Mouse (Mus musculus) layer of hippocampus, adult 9-10 months (tissue): ENCODE measurements around the gene Inf2.

ENCODE experiments used
- DNase-seq: peaks from one replicate; pipeline ENCODE4 v3.0.0; 2022; ENCODE audit warnings: low spot score

The Inf2 gene

DNA sequence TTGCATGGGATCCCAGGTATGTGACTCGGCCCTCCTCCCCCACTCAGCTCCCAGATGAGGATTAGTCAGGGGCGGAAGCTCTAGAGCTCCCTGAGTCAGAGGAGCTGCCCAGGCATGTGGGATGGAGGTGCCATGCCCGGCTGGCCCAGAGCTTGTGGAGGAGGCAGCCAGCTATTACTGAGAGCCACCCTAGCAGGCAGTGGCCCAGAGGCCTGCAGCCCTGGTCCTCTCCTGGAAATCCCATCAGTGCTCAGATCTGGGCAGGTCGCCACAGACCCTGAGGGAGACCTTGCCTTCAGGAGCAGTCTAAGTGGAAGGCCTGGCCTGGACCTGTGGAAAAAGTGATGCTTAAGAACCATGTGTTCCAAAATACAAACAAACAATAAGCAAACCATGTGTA is 7.0 kb downstream of the Inf2 start:
- DNase-seq, result no peak

DNA sequence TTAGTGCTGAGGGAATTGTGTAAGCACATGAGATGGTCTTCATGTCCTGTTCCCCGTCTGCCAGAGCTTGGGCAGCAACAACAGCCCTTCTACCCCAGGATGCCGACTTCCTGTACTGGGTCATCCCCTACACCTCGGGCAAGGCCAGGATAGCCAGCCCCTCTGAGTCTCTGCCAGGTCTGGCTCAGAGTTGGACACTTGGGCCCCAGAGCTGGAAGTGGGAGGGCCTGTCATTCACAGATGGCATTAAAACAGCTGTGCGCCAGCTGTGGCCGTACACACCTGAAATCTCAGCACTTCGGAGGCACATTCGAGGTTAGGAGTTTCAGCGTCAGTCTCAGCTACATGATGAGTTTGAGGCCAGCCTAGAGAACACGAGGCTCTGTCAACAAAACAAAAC is 7.9 kb downstream of the Inf2 start:
- no peak for DNase-seq

GRCm38 (mm10) chr12:112596891-112597500 is 8.4 kb downstream of the Inf2 start:
- no peak for DNase-seq

- DNase-seq, result no peak
Measured at GRCm38 (mm10) chr12:112597618-112598017, 9.0 kb downstream of the Inf2 start.

DNA sequence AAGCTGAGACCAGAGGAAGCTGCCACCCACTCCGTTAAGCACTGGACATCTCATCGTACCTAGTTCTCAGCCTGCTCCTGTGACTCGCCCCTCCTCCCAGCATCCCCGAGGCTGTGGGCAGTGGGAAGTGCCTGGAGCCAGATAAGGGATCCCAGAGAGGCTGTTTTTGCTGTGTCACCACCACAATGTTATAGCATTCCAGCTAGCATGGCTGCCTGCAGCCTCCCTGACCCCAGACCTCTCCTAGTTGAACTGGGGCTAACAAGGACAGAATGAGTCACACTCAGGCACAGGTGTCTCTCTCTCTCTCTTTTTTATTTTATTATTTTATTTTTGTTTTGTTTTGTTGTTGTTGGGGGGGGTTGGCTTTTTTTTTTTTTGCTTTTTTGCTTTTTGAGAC is 10.6 kb downstream of the Inf2 start:
- no peak for DNase-seq

- no peak for DNase-seq
Measured at GRCm38 (mm10) chr12:112599942-112600611, 11.5 kb downstream of the Inf2 start.

DNA sequence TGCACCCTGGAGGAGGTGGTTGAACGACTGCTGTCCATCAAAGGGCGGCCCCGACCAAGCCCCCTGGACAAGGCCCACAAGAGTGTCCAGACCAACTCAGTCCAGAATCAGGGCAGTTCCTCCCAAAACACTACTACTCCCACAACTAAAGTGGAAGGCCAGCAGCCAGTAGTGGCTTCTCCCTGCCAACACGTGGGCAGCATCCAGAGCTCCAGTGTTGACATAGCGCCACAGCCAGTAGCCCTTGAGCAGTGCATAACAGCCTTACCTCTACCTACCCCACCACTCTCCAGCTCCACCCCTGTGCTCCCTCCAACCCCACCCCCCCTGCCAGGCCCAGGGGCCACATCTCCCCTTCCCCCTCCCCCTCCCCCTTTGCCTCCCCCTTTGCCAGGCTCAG is 15.4 kb downstream of the Inf2 start:
- DNase-seq, result no peak

DNA sequence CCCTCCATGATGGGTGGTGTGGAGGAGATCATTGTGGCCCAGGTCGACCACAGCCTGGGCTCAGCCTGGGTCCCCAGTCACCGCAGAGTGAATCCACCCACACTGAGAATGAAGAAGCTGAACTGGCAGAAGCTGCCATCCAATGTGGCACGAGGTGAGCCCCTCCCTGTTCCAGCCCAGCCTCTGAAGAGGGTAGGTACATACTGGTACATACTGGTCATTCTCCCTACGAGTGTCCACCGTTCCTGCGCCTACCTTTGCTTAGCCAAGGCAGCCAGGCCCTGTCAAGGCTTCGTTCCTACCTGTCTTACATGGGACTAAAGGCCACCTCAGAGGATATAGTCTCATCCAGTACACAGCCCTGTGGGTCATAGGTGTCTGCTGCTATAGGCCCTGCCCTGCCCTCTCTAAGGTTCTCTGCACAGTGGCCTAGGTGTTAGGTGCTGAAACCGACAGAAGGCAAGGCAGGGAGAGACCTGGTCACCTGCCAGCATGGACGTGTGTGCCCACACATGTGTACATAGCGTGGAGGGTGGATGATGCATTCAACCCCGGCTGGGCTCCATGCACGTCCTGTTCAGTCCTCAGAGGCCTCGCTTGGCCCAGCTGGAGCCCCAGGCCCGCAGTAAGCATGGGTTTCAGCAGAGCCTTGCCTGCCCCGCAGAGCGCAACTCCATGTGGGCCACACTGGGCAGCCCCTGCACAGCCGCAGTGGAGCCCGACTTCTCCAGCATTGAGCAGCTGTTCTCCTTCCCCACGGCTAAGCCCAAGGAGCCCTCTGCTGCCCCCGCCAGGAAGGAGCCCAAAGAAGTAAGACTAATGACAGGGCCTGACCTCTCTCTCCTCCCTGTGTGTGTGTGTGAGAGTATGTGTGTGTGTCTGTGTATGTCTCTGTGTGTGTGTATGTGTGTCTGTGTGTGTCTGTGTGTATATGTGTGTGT is 16.4 kb downstream of the Inf2 start:
- DNase-seq, result no peak

DNA sequence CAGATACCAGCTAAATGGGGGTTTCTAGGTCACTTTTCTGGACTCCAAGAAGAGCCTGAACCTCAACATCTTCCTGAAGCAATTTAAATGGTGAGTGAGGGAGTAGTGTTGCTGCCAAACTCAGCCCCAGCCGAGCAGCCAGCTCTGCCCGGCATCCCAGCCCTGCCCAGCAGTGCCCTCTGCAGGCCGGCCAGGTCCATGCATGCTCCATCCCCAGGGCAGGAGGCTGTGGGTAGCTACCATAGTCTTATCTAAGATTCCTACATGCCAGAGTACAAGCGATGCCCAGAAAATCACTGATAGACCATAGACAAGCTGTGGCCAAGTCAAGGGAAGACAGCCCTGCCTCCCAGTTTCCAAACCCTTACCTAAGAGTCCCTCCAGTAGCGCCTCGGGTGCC is 17.2 kb downstream of the Inf2 start:
- DNase-seq, result no peak

- DNase-seq, result no peak
Measured at GRCm38 (mm10) chr12:112606998-112607397, 18.4 kb downstream of the Inf2 start.

DNA sequence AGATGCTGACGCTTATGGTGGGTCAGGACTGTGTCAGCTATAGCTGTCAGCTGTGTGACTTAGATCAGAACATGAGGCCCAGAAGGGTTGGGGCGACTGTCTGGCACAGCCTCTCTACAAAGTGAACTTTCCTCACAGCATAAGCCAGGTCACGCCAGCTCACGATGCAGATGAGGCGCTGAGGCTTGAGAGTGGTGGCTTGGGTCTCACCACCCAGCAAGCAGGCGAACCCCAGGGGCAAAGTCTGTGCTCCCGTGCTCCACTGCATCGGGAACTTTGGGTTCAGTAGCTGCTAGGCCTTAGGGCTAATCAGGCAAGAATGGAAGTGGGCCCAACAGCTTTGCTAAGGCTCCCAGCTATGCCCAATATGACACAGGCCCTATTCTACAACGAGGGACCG is 20.4 kb downstream of the Inf2 start:
- DNase-seq, result no peak

DNA sequence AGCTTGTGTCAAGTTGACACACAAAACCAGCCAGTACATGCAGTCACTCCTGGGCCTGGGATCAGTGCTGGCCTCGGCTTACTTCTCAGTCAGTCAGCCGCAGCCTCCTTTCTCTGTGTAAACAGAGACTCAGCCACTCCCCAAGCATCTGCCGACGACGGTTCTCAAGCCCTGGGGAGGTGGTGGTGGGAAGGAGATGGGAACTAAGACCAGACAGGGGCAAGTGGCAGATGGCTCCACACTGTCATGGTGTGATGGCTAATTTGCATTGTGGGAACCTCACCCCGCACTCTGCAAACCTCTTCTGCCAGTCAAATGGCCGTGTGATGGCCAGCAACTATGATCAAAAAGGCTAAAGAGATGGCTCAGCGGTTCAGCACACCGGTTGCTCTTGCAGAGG is 28.1 kb downstream of the Inf2 start:
- no peak for DNase-seq

DNA sequence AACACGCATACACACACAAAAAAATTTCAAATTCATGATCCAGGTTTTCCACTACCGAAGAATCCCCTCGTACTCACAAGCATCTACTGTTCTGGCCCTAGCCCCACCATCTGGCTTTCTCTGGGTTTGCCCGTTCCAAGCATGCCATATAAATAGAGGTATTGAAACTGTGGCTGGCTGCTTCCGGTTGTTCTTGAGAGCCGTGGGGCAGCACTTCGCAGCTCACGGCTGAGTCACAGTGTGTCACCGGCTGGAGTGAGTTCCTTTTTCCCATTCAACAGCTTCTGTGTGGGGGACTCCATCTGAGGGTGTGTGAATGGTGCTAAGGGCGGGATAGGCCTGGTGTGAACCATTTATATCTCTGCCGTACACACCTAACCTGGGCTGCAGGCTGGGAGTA is 28.6 kb downstream of the Inf2 start:
- DNase-seq, result peak; percentile 60

DNA sequence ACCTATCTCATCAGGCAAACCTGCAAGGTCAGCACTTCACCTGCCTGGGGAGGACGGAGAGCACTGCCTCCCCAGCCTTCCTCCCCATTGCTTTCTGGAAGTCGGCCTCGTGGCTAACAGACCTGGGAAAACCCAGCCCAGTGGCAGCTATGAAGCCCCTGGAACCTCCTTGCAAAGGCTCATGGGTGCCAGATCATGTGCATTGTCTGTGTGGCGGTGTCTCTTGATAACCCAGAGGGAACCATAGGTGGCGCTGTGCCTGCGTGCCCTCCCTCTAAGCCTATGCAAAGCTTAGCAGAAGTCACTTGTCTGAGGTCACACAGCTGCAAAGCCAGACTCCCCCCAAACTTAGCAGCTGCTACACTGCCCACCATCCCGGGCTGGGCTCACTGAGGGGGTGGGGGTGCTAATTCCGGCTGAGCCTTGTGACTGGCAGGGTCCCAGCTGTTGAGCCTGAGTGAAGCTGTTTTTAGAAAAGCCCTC is 29.4 kb downstream of the Inf2 start:
- peak; percentile 60 for DNase-seq

DNA sequence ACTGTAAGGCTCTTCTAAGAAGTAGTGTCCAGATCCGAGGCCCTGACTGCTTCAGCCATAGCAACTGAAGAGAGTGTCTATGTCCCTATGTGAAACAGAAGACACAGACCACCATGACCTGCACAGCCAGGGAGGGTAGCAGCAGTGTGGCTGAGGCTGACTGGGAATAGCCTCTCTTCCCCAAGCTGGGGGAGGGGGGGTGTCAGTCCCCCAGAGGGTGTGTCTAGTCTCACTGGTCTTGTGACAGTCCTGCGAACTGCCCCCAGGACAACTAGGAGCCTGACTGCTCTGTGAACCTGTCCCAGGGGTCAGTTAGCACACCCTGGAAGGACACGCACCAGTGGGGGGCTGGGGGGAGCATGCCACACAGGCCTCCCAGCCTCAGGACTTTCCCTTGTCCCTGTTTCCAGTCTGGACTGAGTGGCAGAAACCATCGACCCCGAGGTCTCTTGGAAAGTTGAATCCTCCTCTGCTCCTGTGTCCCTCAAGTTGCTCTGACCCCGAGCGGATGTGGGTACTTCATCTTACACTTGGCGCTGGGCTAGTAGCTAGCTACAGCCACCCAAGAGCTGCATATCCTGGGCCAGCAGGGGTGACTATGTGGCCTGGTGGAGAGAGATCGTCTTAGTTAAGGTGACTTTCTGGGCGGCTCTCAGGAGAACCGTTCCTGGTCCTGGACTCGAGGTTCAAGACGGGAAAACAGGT is 30.5 kb downstream of the Inf2 start:
- no peak for DNase-seq

GRCm38 (mm10) chr12:112619686-112620353 is 31.2 kb downstream of the Inf2 start, which contains the start of gene Adssl1:
Gene Adssl1, plus strand, starts transcription at chr12:112620045.
- no peak for DNase-seq

- DNase-seq, result no peak
Measured at GRCm38 (mm10) chr12:112620354-112621061, 31.9 kb downstream of the Inf2 start.

- no peak for DNase-seq
Measured at GRCm38 (mm10) chr12:112621900-112622299, 33.3 kb downstream of the Inf2 start.

- DNase-seq, result no peak
Measured at GRCm38 (mm10) chr12:112623742-112624141, 35.2 kb downstream of the Inf2 start.

DNA sequence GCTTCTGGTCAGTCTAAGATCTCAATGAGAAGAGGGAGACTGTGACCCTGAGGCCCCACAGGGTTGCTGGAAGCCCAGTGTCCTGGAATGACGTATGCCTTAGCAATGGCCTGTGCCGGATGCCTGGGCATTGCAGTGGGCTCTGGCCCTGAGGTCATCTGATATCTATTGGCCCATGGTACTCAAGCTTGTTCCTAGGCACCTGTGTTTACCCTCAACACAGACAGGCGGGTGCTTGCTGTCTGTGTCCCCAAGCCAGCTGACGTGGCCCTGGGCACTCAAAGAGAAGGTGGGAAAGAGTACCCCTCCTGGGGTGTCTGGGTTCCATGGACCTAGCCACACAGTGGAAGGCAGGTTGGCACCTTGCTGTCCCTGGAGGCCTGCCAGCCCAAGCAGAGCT is 37.1 kb downstream of the Inf2 start:
- DNase-seq, result no peak

- no peak for DNase-seq
Measured at GRCm38 (mm10) chr12:112626455-112626854, 37.9 kb downstream of the Inf2 start.
